Mouse (Mus musculus): ENCODE data around the gene Fmnl2. TPM values are rescaled to one million over a fixed set of nuclear protein-coding genes. Genes with fewer than 3 reads are reported as not detected.

Fmnl2 gene
- polyA plus RNA-seq, 1 experiment from 2014 or later, result 19.5 TPM

- 100% methylated on average over 1 of the region's 1 CpGs for WGBS
- Histone ChIP-seq H3K27me3 (ENCODE audit: control insufficient read depth, insufficient read depth, low read length) (no peaks in the 10 kb centered on the region), H3K36me3 (ENCODE audit: control insufficient read depth, insufficient read depth, low read length) (no peaks in the 10 kb centered on the region), H3K4me3 (ENCODE audit: low read depth, low read length) (no peak overlapping the region), H3K4me2 (replicated peaks; ENCODE audit: low read depth, low read length) (no peak overlapping the region), H3K9me3 (ENCODE audit: control insufficient read depth, low read length) (no peaks in the 10 kb centered on the region), H3K9ac (ENCODE audit: low read depth, low read length) (no peak overlapping the region), H3K4me1 (replicated peaks; ENCODE audit: control insufficient read depth, insufficient read depth, low read length) (no peaks in the 10 kb centered on the region), H3K27ac (ENCODE audit: low read depth, low read length) (no peak overlapping the region)
- DNase-seq (ENCODE audit: low spot score), result no peak
- no peak for ATAC-seq (ENCODE audit: low FRiP score)
Observed at GRCm38 (mm10) chr2:53028868-53029267, 171.2 kb downstream of the Fmnl2 start.

- H3K9me3 ChIP-seq (ENCODE audit: control insufficient read depth, low read length), result no peaks in the 10 kb centered on the region
- 51% methylated on average over 7 of the region's 7 CpGs for WGBS
- H3K4me1 ChIP-seq (replicated peaks; ENCODE audit: control insufficient read depth, insufficient read depth, low read length), result no peaks in the 10 kb centered on the region
- 0 out of 2 replicates have a peak overlapping the region, but pooled peaks have one; percentile 17 for H3K27ac ChIP-seq (ENCODE audit: low read depth, low read length)
- no peaks in the 10 kb centered on the region for H3K27me3 ChIP-seq (ENCODE audit: control insufficient read depth, insufficient read depth, low read length)
- no peak for ATAC-seq (ENCODE audit: low FRiP score)
- no peak overlapping the region for H3K9ac ChIP-seq (ENCODE audit: low read depth, low read length)
- peak; percentile 28 for DNase-seq (ENCODE audit: low spot score)
- no peaks in the 10 kb centered on the region for H3K36me3 ChIP-seq (ENCODE audit: control insufficient read depth, insufficient read depth, low read length)
- H3K4me3 ChIP-seq (ENCODE audit: low read depth, low read length), result no peak overlapping the region
- H3K4me2 ChIP-seq (replicated peaks; ENCODE audit: low read depth, low read length), result no peak overlapping the region
Observed at GRCm38 (mm10) chr2:53029716-53030431, 172.2 kb downstream of the Fmnl2 start.

GRCm38 (mm10) chr2:53030432-53030826 is 172.8 kb downstream of the Fmnl2 start:
- DNase-seq (ENCODE audit: low spot score) (no peak), ATAC-seq (ENCODE audit: low FRiP score) (no peak)
- WGBS, result 70% methylated on average over 5 of the region's 5 CpGs
- Histone ChIP-seq H3K36me3 (ENCODE audit: control insufficient read depth, insufficient read depth, low read length) (no peaks in the 10 kb centered on the region), H3K4me2 (replicated peaks; ENCODE audit: low read depth, low read length) (no peak overlapping the region), H3K27me3 (ENCODE audit: control insufficient read depth, insufficient read depth, low read length) (no peaks in the 10 kb centered on the region), H3K4me3 (ENCODE audit: low read depth, low read length) (no peak overlapping the region), H3K9ac (ENCODE audit: low read depth, low read length) (no peak overlapping the region), H3K4me1 (replicated peaks; ENCODE audit: control insufficient read depth, insufficient read depth, low read length) (no peaks in the 10 kb centered on the region), H3K9me3 (ENCODE audit: control insufficient read depth, low read length) (no peaks in the 10 kb centered on the region), H3K27ac (ENCODE audit: low read depth, low read length) (0 out of 2 replicates have a peak overlapping the region, but pooled peaks have one; percentile 17)

GRCm38 (mm10) chr2:53038253-53038652 is 180.6 kb downstream of the Fmnl2 start:
- DNase-seq (ENCODE audit: low spot score) (no peak), ATAC-seq (ENCODE audit: low FRiP score) (0 out of 2 replicates have a peak, but pooled peaks have one; percentile 57)
- H3K9me3 ChIP-seq (ENCODE audit: control insufficient read depth, low read length), result no peaks in the 10 kb centered on the region
- H3K27ac ChIP-seq (ENCODE audit: low read depth, low read length), result no peak overlapping the region
- no peak overlapping the region for H3K4me2 ChIP-seq (replicated peaks; ENCODE audit: low read depth, low read length)
- peaks cover 2% of the 10 kb centered on the region; the same call in 1 of the 2 replicates for H3K4me1 ChIP-seq (replicated peaks; ENCODE audit: control insufficient read depth, insufficient read depth, low read length)
- no peak overlapping the region for H3K4me3 ChIP-seq (ENCODE audit: low read depth, low read length)
- H3K27me3 ChIP-seq (ENCODE audit: control insufficient read depth, insufficient read depth, low read length), result no peaks in the 10 kb centered on the region
- no peak overlapping the region for H3K9ac ChIP-seq (ENCODE audit: low read depth, low read length)
- 0 out of 2 replicates have a peak, but pooled peaks cover 2% of the 10 kb centered on the region for H3K36me3 ChIP-seq (ENCODE audit: control insufficient read depth, insufficient read depth, low read length)
- WGBS, result 44% methylated on average over 2 of the region's 2 CpGs

- H3K27me3 ChIP-seq (ENCODE audit: control insufficient read depth, insufficient read depth, low read length), result no peaks in the 10 kb centered on the region
- H3K4me3 ChIP-seq (ENCODE audit: low read depth, low read length), result no peak overlapping the region
- ATAC-seq (ENCODE audit: low FRiP score), result peak; percentile 53; the same call in 1 of the 2 replicates
- H3K36me3 ChIP-seq (ENCODE audit: control insufficient read depth, insufficient read depth, low read length), result 0 out of 2 replicates have a peak, but pooled peaks cover 2% of the 10 kb centered on the region
- no peak overlapping the region for H3K9ac ChIP-seq (ENCODE audit: low read depth, low read length)
- DNase-seq (ENCODE audit: low spot score), result no peak
- no peak overlapping the region for H3K27ac ChIP-seq (ENCODE audit: low read depth, low read length)
- H3K9me3 ChIP-seq (ENCODE audit: control insufficient read depth, low read length), result no peaks in the 10 kb centered on the region
- no peak overlapping the region for H3K4me2 ChIP-seq (replicated peaks; ENCODE audit: low read depth, low read length)
- peaks cover 2% of the 10 kb centered on the region; the same call in 1 of the 2 replicates for H3K4me1 ChIP-seq (replicated peaks; ENCODE audit: control insufficient read depth, insufficient read depth, low read length)
- 37% methylated on average over 9 of the region's 9 CpGs for WGBS
Observed at GRCm38 (mm10) chr2:53038737-53039136, 181.1 kb downstream of the Fmnl2 start.

GRCm38 (mm10) chr2:53047031-53047430 is 189.4 kb downstream of the Fmnl2 start:
- 86% methylated on average over 6 of the region's 6 CpGs for WGBS
- Histone ChIP-seq H3K9me3 (ENCODE audit: control insufficient read depth, low read length) (no peaks in the 10 kb centered on the region), H3K4me1 (replicated peaks; ENCODE audit: control insufficient read depth, insufficient read depth, low read length) (no peaks in the 10 kb centered on the region), H3K36me3 (ENCODE audit: control insufficient read depth, insufficient read depth, low read length) (0 out of 2 replicates have a peak, but pooled peaks cover 2% of the 10 kb centered on the region), H3K27ac (ENCODE audit: low read depth, low read length) (no peak overlapping the region), H3K9ac (ENCODE audit: low read depth, low read length) (no peak overlapping the region), H3K27me3 (ENCODE audit: control insufficient read depth, insufficient read depth, low read length) (no peaks in the 10 kb centered on the region), H3K4me3 (ENCODE audit: low read depth, low read length) (no peak overlapping the region), H3K4me2 (replicated peaks; ENCODE audit: low read depth, low read length) (no peak overlapping the region)
- DNase-seq (ENCODE audit: low spot score) (no peak), ATAC-seq (ENCODE audit: low FRiP score) (no peak)

- no peak for DNase-seq (ENCODE audit: low spot score)
- H3K36me3 ChIP-seq (ENCODE audit: control insufficient read depth, insufficient read depth, low read length), result no peaks in the 10 kb centered on the region
- ATAC-seq (ENCODE audit: low FRiP score), result no peak
- no peak overlapping the region for H3K4me2 ChIP-seq (replicated peaks; ENCODE audit: low read depth, low read length)
- H3K9me3 ChIP-seq (ENCODE audit: control insufficient read depth, low read length), result no peaks in the 10 kb centered on the region
- no peak overlapping the region for H3K27ac ChIP-seq (ENCODE audit: low read depth, low read length)
- 94% methylated on average over 1 of the region's 1 CpGs for WGBS
- no peaks in the 10 kb centered on the region for H3K4me1 ChIP-seq (replicated peaks; ENCODE audit: control insufficient read depth, insufficient read depth, low read length)
- H3K27me3 ChIP-seq (ENCODE audit: control insufficient read depth, insufficient read depth, low read length), result no peaks in the 10 kb centered on the region
- no peak overlapping the region for H3K4me3 ChIP-seq (ENCODE audit: low read depth, low read length)
- no peak overlapping the region for H3K9ac ChIP-seq (ENCODE audit: low read depth, low read length)
Observed at GRCm38 (mm10) chr2:53047749-53048387, 190.2 kb downstream of the Fmnl2 start.

- H3K4me3 ChIP-seq (ENCODE audit: low read depth, low read length), result no peak overlapping the region
- H3K9ac ChIP-seq (ENCODE audit: low read depth, low read length), result no peak overlapping the region
- no peaks in the 10 kb centered on the region for H3K4me1 ChIP-seq (replicated peaks; ENCODE audit: control insufficient read depth, insufficient read depth, low read length)
- ATAC-seq (ENCODE audit: low FRiP score), result no peak
- DNase-seq (ENCODE audit: low spot score), result no peak
- H3K27me3 ChIP-seq (ENCODE audit: control insufficient read depth, insufficient read depth, low read length), result no peaks in the 10 kb centered on the region
- H3K36me3 ChIP-seq (ENCODE audit: control insufficient read depth, insufficient read depth, low read length), result no peaks in the 10 kb centered on the region
- 95% methylated on average over 6 of the region's 6 CpGs for WGBS
- H3K4me2 ChIP-seq (replicated peaks; ENCODE audit: low read depth, low read length), result no peak overlapping the region
- no peak overlapping the region for H3K27ac ChIP-seq (ENCODE audit: low read depth, low read length)
- H3K9me3 ChIP-seq (ENCODE audit: control insufficient read depth, low read length), result no peaks in the 10 kb centered on the region
Observed at GRCm38 (mm10) chr2:53050376-53050775, 192.7 kb downstream of the Fmnl2 start.

GRCm38 (mm10) chr2:53051502-53051901 is 193.8 kb downstream of the Fmnl2 start:
- Histone ChIP-seq H3K27me3 (ENCODE audit: control insufficient read depth, insufficient read depth, low read length) (no peaks in the 10 kb centered on the region), H3K9ac (ENCODE audit: low read depth, low read length) (no peak overlapping the region), H3K9me3 (ENCODE audit: control insufficient read depth, low read length) (no peaks in the 10 kb centered on the region), H3K27ac (ENCODE audit: low read depth, low read length) (no peak overlapping the region), H3K36me3 (ENCODE audit: control insufficient read depth, insufficient read depth, low read length) (no peaks in the 10 kb centered on the region), H3K4me2 (replicated peaks; ENCODE audit: low read depth, low read length) (no peak overlapping the region), H3K4me3 (ENCODE audit: low read depth, low read length) (no peak overlapping the region), H3K4me1 (replicated peaks; ENCODE audit: control insufficient read depth, insufficient read depth, low read length) (no peaks in the 10 kb centered on the region)
- DNase-seq (ENCODE audit: low spot score) (no peak), ATAC-seq (ENCODE audit: low FRiP score) (no peak)
- WGBS, result 91% methylated on average over 8 of the region's 8 CpGs

Measured in hindbrain, embryonic 11.5 days (tissue).